Mouse (Mus musculus): ENCODE measurements at regions not wholly inside any gene's neighbourhood (a gene's known extent, or its start where the extent isn't known, plus 50 kb on each side); places are given as distances from the start of the nearest gene placed in this dataset.

GRCm38 (mm10) chr6:117104047-117104446 lies 64.3 kb upstream of the Cxcl12 start:
- TF ChIP-seq CTCF (IDR thresholded peaks at IDR 0.05; ENCODE audit: extremely low read depth, insufficient read depth, insufficient read length, insufficient replicate concordance) (no peak), POLR2A (IDR thresholded peaks at IDR 0.05; ENCODE audit: low read depth, low read length) (no peak)

All from spleen, adult 2 months (tissue).